Mouse (Mus musculus) CH12.LX (cell line): Measurements from ENCODE around the gene Rfx2.

Experiments used
- CTCF ChIP-seq, 2 experiments: IDR thresholded peaks in 1 of 2; conservative IDR thresholded peaks in 1 of 2; 2 replicates each; pipeline ENCODE4 v1.5.1; 2011 to 2012; ENCODE audit warnings: low read depth in 2 of 2, low read length in 2 of 2, improper control_type of control experiment in 1 of 2, inconsistent platforms in 1 of 2, mild to moderate bottlenecking in 1 of 2, moderate library complexity in 1 of 2
- IRF4 ChIP-seq: IDR thresholded peaks from 2 replicates; pipeline ENCODE4 v1.6.1; 2014; ENCODE audit warnings: low read depth, mild to moderate bottlenecking, inconsistent platforms, low read length, improper control_type of control experiment
- MAX ChIP-seq: IDR thresholded peaks from 2 replicates; pipeline ENCODE4 v1.6.1; 2011; ENCODE audit warnings: low read length, improper control_type of control experiment
- POLR2A ChIP-seq: IDR thresholded peaks from 2 replicates; pipeline ENCODE4 v1.6.1; 2011; ENCODE audit warnings: low read depth, mild to moderate bottlenecking, improper control_type of control experiment, low read length
- SMC3 ChIP-seq: IDR thresholded peaks from 2 replicates; pipeline ENCODE4 v1.6.1; 2011; ENCODE audit warnings: low read depth, low read length, improper control_type of control experiment
- ZMIZ1 ChIP-seq: IDR thresholded peaks from 2 replicates; pipeline ENCODE4 v1.6.1; 2012; ENCODE audit warnings: low read depth, mild to moderate bottlenecking, inconsistent platforms, low read length, improper control_type of control experiment

DNA sequence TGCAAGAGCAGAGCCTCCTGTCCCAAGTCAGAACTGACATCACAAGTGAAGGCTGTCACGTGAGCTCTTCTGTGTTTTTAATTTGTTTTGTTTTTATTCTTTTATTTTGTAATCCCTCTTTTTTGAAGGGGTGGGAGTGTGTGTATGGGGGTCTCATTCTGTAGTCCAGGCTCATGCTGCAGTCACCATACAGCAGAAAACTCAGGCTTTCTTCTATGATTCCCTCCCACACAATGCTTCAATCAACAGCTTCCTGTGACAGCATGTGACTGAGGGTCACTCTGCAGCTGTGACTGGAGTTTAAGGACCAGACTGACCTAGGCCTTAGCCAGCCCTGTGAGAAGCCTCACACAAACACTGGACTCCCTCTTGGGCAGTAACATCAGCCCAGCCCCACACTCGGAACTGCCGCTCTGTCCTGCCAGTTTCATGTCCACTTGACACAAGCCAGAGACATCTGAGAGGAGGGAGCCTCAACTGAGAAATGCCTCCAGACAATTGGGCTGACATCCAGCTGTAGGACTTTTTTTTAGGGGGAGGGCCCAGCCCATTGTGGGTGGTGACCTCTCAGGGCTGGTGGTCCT is 51.9 kb downstream of the Rfx2 start:
- no peak for TF ChIP-seq SMC3
- TF ChIP-seq ZMIZ1, result no peak
- no peak for TF ChIP-seq CTCF (conservative IDR thresholded peaks at IDR 0.05 in 1 of 2, IDR thresholded peaks at IDR 0.05 in 1 of 2; ENCODE audit: low read depth in 2 of 2, low read length in 2 of 2)
- TF ChIP-seq POLR2A, result no peak
- no peak for TF ChIP-seq IRF4
- no peak for TF ChIP-seq MAX
